Mouse (Mus musculus) myocyte (in vitro differentiated cells): ENCODE data around the gene Tcf7l1.
A peak's percentile ranks its signal among the peaks of the same experiment; 100 is the strongest.

Experiments
- E2F4 ChIP-seq: IDR thresholded peaks from one replicate; pipeline ENCODE4 v1.6.1; 2011; ENCODE audit warnings: mild to moderate bottlenecking, control low read depth, moderate library complexity; ENCODE audit not compliant: insufficient read depth
- MAX ChIP-seq: IDR thresholded peaks from one replicate; pipeline ENCODE4 v1.6.1; 2011; ENCODE audit warnings: low read depth, mild to moderate bottlenecking, control low read depth
- MYOD1 ChIP-seq, 3 experiments: IDR thresholded peaks; one replicate each; pipeline ENCODE4 v1.6.1; 2011; ENCODE audit warnings: control low read depth in 2 of 3, low read depth in 2 of 3, mild to moderate bottlenecking in 2 of 3, moderate library complexity in 1 of 3; ENCODE audit not compliant: insufficient read length in 2 of 3, control insufficient read depth in 1 of 3
- POLR2A ChIP-seq: IDR thresholded peaks from one replicate; pipeline ENCODE4 v1.6.1; 2011; ENCODE audit warnings: low read depth, mild to moderate bottlenecking, control low read depth, moderate library complexity; ENCODE audit not compliant: insufficient read length
- REST ChIP-seq: IDR thresholded peaks from one replicate; pipeline ENCODE4 v1.6.1; 2011; ENCODE audit warnings: mild to moderate bottlenecking, control low read depth, moderate library complexity; ENCODE audit not compliant: insufficient read depth, insufficient read length
- TCF3 ChIP-seq: IDR thresholded peaks from one replicate; pipeline ENCODE4 v1.6.1; 2011; ENCODE audit warnings: low read depth, control low read depth; ENCODE audit not compliant: insufficient read length
- USF1 ChIP-seq: IDR thresholded peaks from one replicate; pipeline ENCODE4 v1.6.1; 2011; ENCODE audit warnings: low read depth, mild to moderate bottlenecking, control low read depth, moderate library complexity

- TF ChIP-seq TCF3 (no peak), MAX (no peak), E2F4 (no peak), POLR2A (no peak), USF1 (no peak), REST (no peak), MYOD1 (IDR thresholded peaks at IDR 0.05; ENCODE audit: control insufficient read depth in 1 of 3, insufficient read length in 2 of 3, low read depth in 2 of 3) (peak; percentile 35 to 85 (median 81))
These were observed 45.5 kb upstream of the Tcf7l1 start for GRCm38 (mm10) chr6:72834518-72834917.
